Mouse (Mus musculus): ENCODE results near the gene Gstp2.

The Gstp2 gene

GRCm38 (mm10) chr19:4013066-4013465, 32.8 kb downstream of the Gstp2 start:
- DNase-seq (ENCODE audit: low read depth, low spot score) = no peak

DNA sequence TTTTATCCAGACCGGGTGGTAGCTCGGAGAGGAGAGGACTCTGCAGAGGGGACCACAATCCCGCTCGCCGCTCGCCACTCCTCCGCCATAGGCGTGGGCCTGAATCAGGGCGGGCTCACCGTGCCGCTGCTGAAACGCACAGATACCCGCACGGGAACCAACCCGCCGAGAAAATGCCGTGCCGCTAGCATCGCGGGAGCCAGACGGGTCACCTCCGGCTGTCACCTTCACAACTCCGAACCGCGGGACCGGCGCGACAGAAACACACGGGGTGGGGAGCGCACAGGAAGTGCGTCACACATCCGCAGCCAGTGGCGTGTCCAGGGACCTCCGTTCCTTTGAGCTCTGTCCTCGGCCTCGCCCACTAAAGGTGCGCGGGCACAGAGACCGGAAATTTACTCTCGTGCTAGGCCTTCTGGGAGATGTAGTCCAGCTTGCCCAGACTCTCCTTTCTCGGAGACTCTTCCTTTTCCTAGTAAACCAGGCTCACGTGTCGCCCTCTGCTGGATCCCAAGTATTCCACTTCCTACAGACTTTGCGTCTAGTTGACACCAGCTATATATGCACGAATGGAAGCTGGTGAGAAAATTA, 33.3 kb downstream of the Gstp2 start, which contains the start of gene Ndufv1:
TSS of gene Ndufv1 (minus strand) at position 375 of the 591 bp plus-strand sequence.
- DNase-seq (ENCODE audit: low read depth, low spot score) = peak; percentile 98

DNA sequence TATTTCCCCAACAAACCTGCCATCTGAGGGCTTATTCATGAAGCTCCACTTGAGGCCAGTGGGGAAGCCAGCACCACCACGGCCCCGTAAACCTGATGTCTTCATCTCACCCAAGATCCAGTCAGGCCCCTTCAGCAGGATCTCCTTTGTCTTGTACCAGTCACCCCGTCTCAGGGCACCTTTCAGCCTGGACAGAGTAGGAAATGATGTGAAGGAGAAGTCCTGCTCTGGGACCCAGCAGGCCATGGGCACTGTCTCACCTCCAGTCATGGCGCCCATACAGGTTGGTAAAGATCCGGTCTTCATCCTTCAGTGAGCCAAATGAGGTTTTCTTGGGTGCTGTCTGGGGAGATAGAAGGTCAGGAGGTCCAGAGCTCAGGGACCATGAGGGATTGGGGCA, 34.7 kb downstream of the Gstp2 start:
- no peak for DNase-seq (ENCODE audit: low read depth, low spot score)

GRCm38 (mm10) chr19:4005971-4006370, 39.9 kb downstream of the Gstp2 start:
- no peak for DNase-seq (ENCODE audit: low read depth, low spot score)

GRCm38 (mm10) chr19:4005091-4005490, 40.7 kb downstream of the Gstp2 start:
- no peak for DNase-seq (ENCODE audit: low read depth, low spot score)

GRCm38 (mm10) chr19:4004331-4004730, 41.5 kb downstream of the Gstp2 start:
- DNase-seq (ENCODE audit: low read depth, low spot score) = no peak

DNA sequence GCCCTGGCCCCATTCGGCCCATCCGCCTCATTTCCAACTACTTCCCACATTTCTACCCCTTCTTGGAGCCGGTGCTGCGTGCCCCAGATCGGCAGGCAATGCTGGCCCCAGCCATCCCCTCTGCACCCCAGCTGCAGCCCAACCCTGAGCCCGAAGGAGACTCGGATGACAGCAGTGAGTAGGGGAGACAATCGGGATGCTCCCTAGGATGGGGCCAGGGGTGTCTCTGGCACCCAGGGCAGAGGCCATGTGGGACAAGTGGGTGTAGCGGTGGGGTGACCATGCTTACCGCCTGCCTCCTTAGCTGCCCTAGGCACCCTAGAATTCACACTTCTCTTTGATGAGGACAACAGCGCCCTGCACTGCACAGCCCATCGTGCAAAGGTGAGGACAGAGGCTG, 42.2 kb downstream of the Gstp2 start:
- no peak for DNase-seq (ENCODE audit: low read depth, low spot score)

- DNase-seq (ENCODE audit: low read depth, low spot score) = no peak
These were observed 42.7 kb downstream of the Gstp2 start, which contains the start of gene Doc2g for GRCm38 (mm10) chr19:4003112-4003511. Doc2g (plus strand) TSS chr19:4003313.

DNA sequence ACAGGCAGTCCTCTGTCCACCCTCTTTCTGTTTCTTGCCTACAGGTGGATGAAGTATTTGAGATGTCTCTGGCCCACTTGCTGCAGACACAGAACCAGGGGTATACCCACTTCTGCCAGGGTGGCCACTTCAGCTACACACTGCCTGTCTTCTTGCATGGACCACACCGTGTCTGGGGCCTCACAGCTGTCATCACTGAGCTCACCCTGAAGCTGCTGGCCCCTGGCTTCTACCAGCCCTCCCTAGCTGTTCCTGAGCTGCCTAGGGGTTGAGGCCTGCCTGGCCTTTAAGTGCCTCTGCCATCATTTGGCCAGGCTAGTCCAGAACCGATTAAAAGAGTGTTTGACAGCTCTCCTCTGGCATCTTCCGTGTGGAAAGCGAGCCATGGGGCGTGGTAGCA, 44.1 kb downstream of the Gstp2 start:
- DNase-seq (ENCODE audit: low read depth, low spot score) = no peak

DNA sequence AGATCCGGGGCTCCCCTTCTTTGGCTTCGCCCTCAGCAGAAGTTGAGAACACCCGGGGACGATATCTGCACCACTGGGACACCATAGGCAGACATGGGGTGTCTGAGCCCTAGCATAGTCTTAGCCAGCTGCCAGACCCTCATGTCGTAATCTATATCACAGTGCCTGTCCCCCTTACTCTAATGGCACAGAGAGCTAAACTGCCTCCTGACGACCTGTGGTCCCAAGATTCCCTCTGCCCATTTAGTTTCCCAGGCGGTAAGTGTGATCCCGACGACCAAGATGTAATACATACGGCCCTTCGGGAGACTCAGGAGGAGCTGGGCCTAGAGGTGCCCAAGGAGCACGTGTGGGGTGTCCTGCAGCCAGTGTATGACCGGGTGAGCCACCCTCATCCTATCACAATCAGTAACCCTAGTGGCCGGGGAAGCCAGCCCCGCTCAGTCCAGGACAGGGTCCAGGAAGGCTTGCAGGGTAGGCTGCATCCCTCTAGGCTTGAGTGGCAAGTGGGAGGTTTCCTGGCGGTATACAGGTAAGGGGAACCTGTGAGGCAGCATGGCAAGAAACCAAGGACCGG, 44.8 kb downstream of the Gstp2 start:
- DNase-seq (ENCODE audit: low read depth, low spot score) = peak; percentile 18

DNA sequence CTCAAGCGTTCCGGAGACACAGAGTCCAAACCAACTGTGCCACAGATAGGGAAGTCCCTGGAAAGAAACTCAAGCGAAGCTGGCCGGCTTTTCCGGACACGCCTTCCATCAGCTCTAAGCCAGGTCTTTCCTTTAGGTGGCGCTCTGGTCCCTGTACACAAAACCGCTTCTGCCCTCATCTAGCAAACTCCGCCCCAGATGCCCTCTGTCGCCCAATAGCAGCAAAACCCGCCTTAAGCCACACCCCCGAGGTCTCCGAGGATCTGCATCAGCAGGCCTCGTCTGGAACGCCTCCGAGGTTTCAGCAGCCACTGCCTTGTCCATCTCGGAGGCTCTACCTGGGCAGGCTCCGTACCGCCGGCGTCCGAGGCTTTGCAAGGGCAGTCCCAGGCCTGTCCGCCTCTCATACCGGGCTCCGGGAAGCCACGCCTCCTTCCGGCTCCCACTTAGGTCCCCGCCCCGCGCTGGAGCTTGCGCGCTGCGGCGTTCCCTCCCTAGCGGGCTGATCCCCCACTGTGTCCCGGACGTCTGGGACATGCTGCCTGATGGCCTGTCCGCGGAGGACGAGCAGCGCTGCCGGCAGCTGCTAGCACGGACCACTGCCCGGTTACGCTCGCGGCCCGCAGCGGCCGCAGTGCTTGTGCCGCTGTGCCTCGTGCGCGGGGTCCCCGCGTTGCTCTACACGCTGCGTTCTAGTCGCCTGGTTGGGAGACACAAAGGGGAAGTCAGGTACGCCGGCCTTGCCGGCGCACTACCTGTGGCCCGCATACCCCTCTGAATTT, 45.5 kb downstream of the Gstp2 start, which contains the start of the genes Nudt8 and Gm49405:
TSS of gene Nudt8 (plus strand) at position 462 of the 782 bp plus-strand sequence.
TSS of gene Gm49405 (plus strand) at position 508 of the 782 bp plus-strand sequence.
- peak; percentile 98 for DNase-seq (ENCODE audit: low read depth, low spot score)

GRCm38 (mm10) chr19:3999121-3999730, 46.6 kb downstream of the Gstp2 start:
- DNase-seq (ENCODE audit: low read depth, low spot score) = no peak

GRCm38 (mm10) chr19:3998335-3998734, 47.5 kb downstream of the Gstp2 start:
- DNase-seq (ENCODE audit: low read depth, low spot score) = no peak

DNA sequence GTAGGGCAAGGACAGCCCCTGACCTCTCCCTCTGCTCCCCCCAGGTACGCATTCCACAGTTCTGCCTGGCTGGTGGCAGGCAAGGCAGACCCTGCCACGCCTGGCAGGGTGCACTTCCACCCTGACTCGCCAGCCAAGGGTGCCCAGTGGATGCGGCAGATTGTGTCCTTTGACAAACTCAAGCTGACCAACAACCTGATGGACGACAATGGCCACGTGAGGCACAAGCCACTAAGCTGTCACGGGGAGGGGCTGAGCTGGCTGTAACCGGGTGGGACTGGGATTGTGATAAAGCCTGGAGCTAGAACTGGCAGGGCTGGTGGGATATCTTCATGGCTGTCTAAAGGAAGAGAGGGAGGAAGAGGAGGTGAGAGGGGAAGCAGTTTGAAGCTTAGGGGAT, 48.6 kb downstream of the Gstp2 start:
- no peak for DNase-seq (ENCODE audit: low read depth, low spot score)

GRCm38 (mm10) chr19:3996747-3997146, 49.1 kb downstream of the Gstp2 start:
- DNase-seq (ENCODE audit: low read depth, low spot score) = no peak

GRCm38 (mm10) chr19:3996106-3996505, 49.7 kb downstream of the Gstp2 start:
- no peak for DNase-seq (ENCODE audit: low read depth, low spot score)

DNA sequence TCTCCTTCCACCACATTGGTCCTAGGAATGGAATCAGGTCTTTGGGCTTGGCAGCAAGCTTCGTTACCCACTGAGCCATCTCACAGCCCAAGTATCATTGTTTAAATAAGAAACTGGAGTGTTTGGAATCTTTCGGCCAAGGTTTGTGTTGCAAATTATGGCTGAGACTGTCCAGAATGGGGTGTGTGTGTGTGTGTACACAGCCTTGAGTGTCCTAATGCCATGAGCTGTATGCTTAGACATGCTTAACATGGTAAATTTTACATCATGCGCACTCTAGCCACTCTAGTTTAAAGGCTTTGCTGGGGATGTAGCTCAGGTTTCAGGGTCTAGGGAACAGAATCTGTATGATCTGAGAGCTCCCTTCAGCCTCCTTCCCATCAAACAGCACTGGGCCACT, 50.3 kb downstream of the Gstp2 start:
- no peak for DNase-seq (ENCODE audit: low read depth, low spot score)

DNA sequence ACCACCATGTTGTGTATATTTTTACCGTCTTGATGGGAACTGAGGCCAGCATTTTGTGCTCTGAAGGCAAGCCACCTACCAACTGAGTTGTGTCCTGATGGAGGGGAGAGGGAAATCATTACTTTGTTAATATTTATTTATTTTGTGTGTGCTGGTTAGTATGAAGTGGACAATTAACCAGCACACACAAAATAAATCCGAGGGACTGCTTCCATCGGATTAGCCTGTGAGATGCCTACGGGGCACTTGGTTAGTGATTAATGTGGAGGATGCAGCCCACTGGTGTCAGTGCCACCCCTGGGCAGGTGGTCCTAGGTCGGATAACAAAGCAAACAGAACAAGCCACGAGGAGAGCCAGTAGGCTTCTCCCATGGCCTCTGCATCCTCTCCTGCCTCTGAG, 50.9 kb downstream of the Gstp2 start:
- no peak for DNase-seq (ENCODE audit: low read depth, low spot score)

DNA sequence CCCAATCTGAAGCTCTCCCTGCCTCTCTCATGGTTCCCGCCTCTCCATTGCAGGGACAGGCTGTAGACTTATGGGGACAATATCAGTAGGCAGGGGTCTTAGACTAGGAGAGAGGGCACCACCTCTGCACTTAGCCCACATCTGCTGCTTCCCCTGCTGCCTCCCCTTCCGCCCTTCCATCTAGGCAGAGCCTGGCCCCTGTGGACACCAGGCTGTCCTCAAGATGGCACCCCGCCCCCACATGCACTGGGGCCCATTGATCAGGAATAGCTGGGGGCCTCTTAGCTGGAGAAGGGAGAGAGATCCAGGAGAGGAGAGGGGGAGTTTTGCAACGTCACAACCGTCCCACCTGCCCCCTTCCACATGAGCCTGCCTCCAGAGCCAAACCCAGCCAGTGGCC, 53.4 kb downstream of the Gstp2 start, which contains the start of gene Tbx10:
TSS of gene Tbx10 (plus strand) at position 337 of the 400 bp plus-strand sequence.
- no peak for DNase-seq (ENCODE audit: low read depth, low spot score)

- no peak for DNase-seq (ENCODE audit: low read depth, low spot score)
These were observed 53.9 kb downstream of the Gstp2 start for GRCm38 (mm10) chr19:3991966-3992365.

DNA sequence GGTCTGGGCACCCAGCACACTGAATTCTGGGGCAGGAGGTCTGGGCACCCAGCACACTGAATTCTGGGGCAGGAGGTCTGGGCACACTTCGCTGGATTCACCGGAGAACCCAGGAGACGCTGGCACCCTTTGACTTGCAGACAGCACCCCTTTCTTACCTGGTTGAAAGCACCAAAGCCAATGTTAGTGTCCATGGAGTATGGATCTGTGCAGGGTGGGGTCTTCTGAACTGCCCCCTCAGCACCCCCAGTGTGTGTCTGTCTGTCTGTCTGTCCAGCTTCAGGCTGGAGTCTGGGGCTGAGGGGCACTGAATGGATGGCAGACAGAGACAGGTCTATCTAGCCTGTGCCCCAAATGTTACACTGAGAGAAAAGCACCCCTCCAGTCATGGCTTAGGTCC, 54.3 kb downstream of the Gstp2 start:
- DNase-seq (ENCODE audit: low read depth, low spot score) = no peak

DNA sequence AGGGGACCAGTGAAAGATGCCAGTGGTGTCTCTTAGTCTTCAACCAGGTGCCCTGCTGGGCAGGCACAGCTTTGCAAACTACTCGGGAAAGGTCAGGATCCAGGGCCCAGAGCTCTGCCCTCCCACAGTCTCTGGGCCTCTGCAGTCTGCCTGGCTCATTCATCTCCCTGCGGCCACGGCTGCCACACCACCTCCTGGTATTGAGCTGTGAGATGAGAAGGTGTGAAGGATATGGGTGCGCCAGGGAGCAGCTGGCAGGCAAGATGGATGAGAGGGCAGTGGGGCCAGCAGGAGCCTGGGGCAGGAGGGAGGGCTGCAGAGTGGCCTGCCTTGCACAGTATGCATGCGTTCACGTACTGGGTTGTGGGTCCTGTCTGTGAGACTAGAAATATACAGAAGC, 55.0 kb downstream of the Gstp2 start:
- no peak for DNase-seq (ENCODE audit: low read depth, low spot score)

Measured in mesoderm, embryonic 11.5 days (tissue).